Mouse (Mus musculus): ENCODE measurements around the gene Fgfr2. TPM values are rescaled to one million over a fixed set of nuclear protein-coding genes. Genes with fewer than 3 reads are reported as not detected.
A peak's percentile ranks its signal among the peaks of the same experiment; 100 is the strongest.

Fgfr2 gene
- polyA plus RNA-seq, 1 experiment from 2014 or later = 110 TPM

- TF ChIP-seq EP300 (IDR thresholded peaks at IDR 0.05) = no peak
- TF ChIP-seq CTCF (IDR thresholded peaks at IDR 0.05) = no peak
- ATAC-seq (peak; percentile 63), DNase-seq (ENCODE audit: low spot score) (peak; percentile 80)
- no peak overlapping the region for H3K4me2 ChIP-seq (replicated peaks; ENCODE audit: low read depth, low read length)
- no peak overlapping the region for H3K4me3 ChIP-seq (ENCODE audit: low read depth, low read length)
- H3K27ac ChIP-seq (ENCODE audit: low read length) = 0 out of 2 replicates have a peak overlapping the region, but pooled peaks have one; percentile 52
- no peaks in the 10 kb centered on the region for H3K27me3 ChIP-seq (replicated peaks; ENCODE audit: insufficient read depth, low read length)
- WGBS = 34% methylated on average over 19 of the region's 19 CpGs
- no peaks in the 10 kb centered on the region for H3K36me3 ChIP-seq (ENCODE audit: insufficient read depth, low read length)
- H3K9ac ChIP-seq (replicated peaks; ENCODE audit: low read depth) = no peak overlapping the region
- no peaks in the 10 kb centered on the region for H3K9me3 ChIP-seq (ENCODE audit: low read length)
- H3K4me1 ChIP-seq (ENCODE audit: insufficient read depth, low read depth, low read length) = 0 out of 2 replicates have a peak, but pooled peaks cover 4% of the 10 kb centered on the region
Observed at GRCm38 (mm10) chr7:130278738-130279705, 2844.1 kb downstream of the Fgfr2 start.

- 44% methylated on average over 11 of the region's 11 CpGs for WGBS
- peak; percentile 3 for ATAC-seq
- Histone ChIP-seq H3K4me1 (ENCODE audit: insufficient read depth, low read depth, low read length) (0 out of 2 replicates have a peak, but pooled peaks cover 4% of the 10 kb centered on the region), H3K9me3 (ENCODE audit: low read length) (no peaks in the 10 kb centered on the region), H3K27me3 (replicated peaks; ENCODE audit: insufficient read depth, low read length) (no peaks in the 10 kb centered on the region), H3K4me2 (replicated peaks; ENCODE audit: low read depth, low read length) (no peak overlapping the region), H3K27ac (ENCODE audit: low read length) (0 out of 2 replicates have a peak overlapping the region, but pooled peaks have one; percentile 52), H3K36me3 (ENCODE audit: insufficient read depth, low read length) (no peaks in the 10 kb centered on the region), H3K9ac (replicated peaks; ENCODE audit: low read depth) (no peak overlapping the region), H3K4me3 (ENCODE audit: low read depth, low read length) (no peak overlapping the region)
- DNase-seq (ENCODE audit: low spot score) = no peak
- no peak for TF ChIP-seq EP300 (IDR thresholded peaks at IDR 0.05)
- TF ChIP-seq CTCF (IDR thresholded peaks at IDR 0.05) = peak; percentile 36
Observed at GRCm38 (mm10) chr7:130278000-130278737, 2845.0 kb downstream of the Fgfr2 start.

GRCm38 (mm10) chr7:130273265-130273664 is 2849.9 kb downstream of the Fgfr2 start:
- H3K27ac ChIP-seq (ENCODE audit: low read length) = no peak overlapping the region
- DNase-seq (ENCODE audit: low spot score) = peak; percentile 77

GRCm38 (mm10) chr7:130270807-130271206 is 2852.3 kb downstream of the Fgfr2 start:
- Histone ChIP-seq H3K4me1 (ENCODE audit: insufficient read depth, low read depth, low read length) (no peaks in the 10 kb centered on the region), H3K36me3 (ENCODE audit: insufficient read depth, low read length) (no peaks in the 10 kb centered on the region), H3K27ac (ENCODE audit: low read length) (no peak overlapping the region), H3K9ac (replicated peaks; ENCODE audit: low read depth) (no peak overlapping the region), H3K9me3 (ENCODE audit: low read length) (no peaks in the 10 kb centered on the region), H3K4me3 (ENCODE audit: low read depth, low read length) (no peak overlapping the region), H3K27me3 (replicated peaks; ENCODE audit: insufficient read depth, low read length) (no peaks in the 10 kb centered on the region), H3K4me2 (replicated peaks; ENCODE audit: low read depth, low read length) (no peak overlapping the region)
- 87% methylated on average over 5 of the region's 5 CpGs for WGBS
- ATAC-seq = no peak
- TF ChIP-seq CTCF (IDR thresholded peaks at IDR 0.05) (peak; percentile 61), EP300 (IDR thresholded peaks at IDR 0.05) (no peak)
- DNase-seq (ENCODE audit: low spot score) = no peak

More at GRCm38 (mm10) chr7:130273265-130273664, 2849.9 kb downstream of the Fgfr2 start:
- H3K27me3 ChIP-seq (replicated peaks; ENCODE audit: insufficient read depth, low read length) = no peaks in the 10 kb centered on the region
- TF ChIP-seq CTCF (IDR thresholded peaks at IDR 0.05) = peak; percentile 99
- TF ChIP-seq EP300 (IDR thresholded peaks at IDR 0.05) = no peak
- peak; percentile 86 for ATAC-seq
- H3K4me1 ChIP-seq (ENCODE audit: insufficient read depth, low read depth, low read length) = no peaks in the 10 kb centered on the region
- H3K4me3 ChIP-seq (ENCODE audit: low read depth, low read length) = no peak overlapping the region
- H3K9me3 ChIP-seq (ENCODE audit: low read length) = no peaks in the 10 kb centered on the region
- no peak overlapping the region for H3K9ac ChIP-seq (replicated peaks; ENCODE audit: low read depth)
- no peak overlapping the region for H3K4me2 ChIP-seq (replicated peaks; ENCODE audit: low read depth, low read length)
- WGBS = 10% methylated on average over 16 of the region's 16 CpGs
- H3K36me3 ChIP-seq (ENCODE audit: insufficient read depth, low read length) = no peaks in the 10 kb centered on the region

- TF ChIP-seq EP300 (IDR thresholded peaks at IDR 0.05) = no peak
- TF ChIP-seq CTCF (IDR thresholded peaks at IDR 0.05) = no peak
- Histone ChIP-seq H3K4me3 (ENCODE audit: low read depth, low read length) (no peak overlapping the region), H3K9ac (replicated peaks; ENCODE audit: low read depth) (no peak overlapping the region), H3K27me3 (replicated peaks; ENCODE audit: insufficient read depth, low read length) (no peaks in the 10 kb centered on the region), H3K9me3 (ENCODE audit: low read length) (no peaks in the 10 kb centered on the region), H3K27ac (ENCODE audit: low read length) (no peak overlapping the region), H3K4me2 (replicated peaks; ENCODE audit: low read depth, low read length) (no peak overlapping the region), H3K36me3 (ENCODE audit: insufficient read depth, low read length) (no peaks in the 10 kb centered on the region), H3K4me1 (ENCODE audit: insufficient read depth, low read depth, low read length) (no peaks in the 10 kb centered on the region)
- 81% methylated on average over 16 of the region's 16 CpGs for WGBS
- ATAC-seq (no peak), DNase-seq (ENCODE audit: low spot score) (no peak)
Observed at GRCm38 (mm10) chr7:130269124-130269867, 2853.9 kb downstream of the Fgfr2 start.
